Mouse (Mus musculus) embryo, embryonic 10.5 days (tissue): Measurements from ENCODE around the gene Cinp.

ENCODE experiments used
- DNase-seq: peaks from one replicate; pipeline ENCODE4 v3.0.0-alpha.2; 2015; ENCODE audit warnings: low spot score

Gene Cinp

DNA sequence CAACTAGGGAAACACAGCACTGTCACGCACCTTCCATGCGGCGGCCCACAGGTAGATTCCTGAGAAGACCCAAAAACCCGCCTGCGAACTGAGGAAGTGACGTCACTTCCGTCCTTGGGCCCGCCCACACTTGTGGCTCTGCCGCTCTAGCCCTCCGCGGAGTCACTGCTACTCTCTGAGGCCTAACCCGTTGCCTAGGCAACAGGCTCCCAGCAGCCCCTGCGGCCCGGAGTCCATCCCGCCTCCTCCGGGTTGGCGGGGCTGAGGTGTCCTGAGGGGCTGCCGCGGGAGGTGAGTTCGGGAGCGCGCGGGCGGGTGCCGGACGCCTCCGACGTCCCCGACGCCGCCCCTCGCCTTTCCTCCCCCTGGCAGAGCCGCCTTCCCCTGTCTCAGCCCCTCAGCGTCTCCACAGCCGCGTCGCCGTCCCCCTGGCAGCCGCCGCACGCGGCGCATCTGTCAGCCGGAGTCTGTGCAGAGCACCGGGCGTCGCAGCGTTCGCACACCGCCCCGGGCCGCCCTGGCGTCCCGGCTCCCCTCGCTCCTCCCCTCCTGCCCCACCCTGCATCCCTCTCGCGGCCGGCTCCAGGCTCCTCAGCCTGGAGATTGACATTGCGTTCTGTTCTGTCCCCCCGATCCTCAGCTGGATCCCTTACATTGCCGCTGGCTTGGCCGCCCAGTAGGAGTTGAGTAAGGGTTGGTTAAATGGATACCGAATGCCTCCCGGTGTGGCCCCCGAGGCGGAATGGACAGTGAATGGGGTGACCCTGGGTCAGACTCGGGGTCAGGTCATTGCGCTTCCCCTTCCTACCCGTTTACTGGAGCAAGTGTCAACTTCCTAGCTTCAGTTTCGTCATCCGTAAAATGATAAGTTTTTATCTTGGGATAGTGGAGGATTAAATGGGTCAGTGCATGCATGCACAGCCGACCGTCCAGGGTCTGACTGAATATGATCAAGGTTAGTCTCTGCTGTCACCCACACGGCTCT lies at the start of gene Cinp, which contains the start of gene Tecpr2:
Gene Cinp (minus strand): TSS at position 110 of the 985 bp plus-strand sequence.
Gene Tecpr2 (plus strand): TSS at position 229 of the 985 bp plus-strand sequence.
- peak; percentile 100 for DNase-seq

DNA sequence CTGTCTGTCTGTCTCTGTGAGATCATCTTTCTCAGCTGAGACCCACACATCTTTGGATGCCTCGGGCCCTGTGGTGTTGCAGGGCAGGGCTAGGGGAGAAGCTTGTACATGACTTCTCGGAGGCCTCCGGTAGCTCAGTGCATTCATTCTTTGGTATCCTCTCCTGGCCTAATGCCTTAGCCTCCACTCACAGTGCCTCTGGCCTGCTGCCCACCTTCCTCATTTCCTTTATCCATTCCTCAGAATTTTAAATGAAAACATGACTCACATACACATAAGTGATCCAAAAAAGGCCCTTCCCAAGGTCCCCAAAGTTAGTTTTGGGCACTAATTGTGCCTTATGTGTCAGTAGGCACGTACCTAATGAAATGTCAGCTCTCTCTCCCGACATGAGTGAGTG lies 48.6 kb upstream of the Cinp start:
- no peak for DNase-seq

GRCm38 (mm10) chr12:110935983-110936620 lies 47.2 kb upstream of the Cinp start:
- DNase-seq, result peak; percentile 88

- no peak for DNase-seq
Observed at GRCm38 (mm10) chr12:110932820-110933219, 43.9 kb upstream of the Cinp start.

- no peak for DNase-seq
Observed at GRCm38 (mm10) chr12:110921572-110921971, 32.6 kb upstream of the Cinp start.

DNA sequence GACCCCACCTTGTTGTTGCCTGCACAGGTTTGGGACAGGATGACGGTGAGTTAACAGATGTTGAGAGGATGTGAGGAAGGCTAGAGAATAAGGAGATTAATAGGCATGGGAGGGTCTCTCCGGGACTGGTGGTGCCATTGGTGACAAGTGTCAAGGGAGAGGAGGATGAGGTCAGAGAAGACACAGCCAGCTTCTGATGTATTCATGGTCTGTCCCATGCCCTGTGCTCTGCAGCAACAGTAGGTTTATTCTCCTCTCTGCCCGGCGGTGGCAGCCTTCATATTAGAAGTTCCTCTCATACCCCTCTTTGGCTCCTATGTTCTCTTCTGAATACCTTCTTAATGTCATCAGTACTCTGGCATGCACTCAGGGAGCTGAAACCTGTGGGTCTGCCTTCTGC lies 31.3 kb upstream of the Cinp start:
- no peak for DNase-seq

DNA sequence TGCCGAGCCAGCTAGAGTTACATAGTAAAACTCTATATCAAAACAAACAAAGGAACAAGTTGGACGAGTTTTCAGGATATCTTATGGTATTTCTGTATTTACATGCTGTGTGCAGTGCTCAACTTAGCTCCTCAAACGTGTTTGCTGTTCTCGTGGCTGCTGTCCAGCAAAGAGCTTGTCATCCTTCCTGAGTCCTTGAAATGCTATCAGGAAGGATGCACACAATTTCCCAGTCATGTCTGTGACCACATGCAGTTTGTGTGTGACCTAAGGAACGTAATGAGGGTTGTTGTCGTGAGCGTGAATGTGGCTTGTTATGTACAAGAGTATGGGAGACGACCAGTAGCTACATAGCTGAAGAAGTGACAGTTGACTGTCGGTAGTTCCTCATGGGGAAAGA lies 26.8 kb upstream of the Cinp start:
- no peak for DNase-seq

DNA sequence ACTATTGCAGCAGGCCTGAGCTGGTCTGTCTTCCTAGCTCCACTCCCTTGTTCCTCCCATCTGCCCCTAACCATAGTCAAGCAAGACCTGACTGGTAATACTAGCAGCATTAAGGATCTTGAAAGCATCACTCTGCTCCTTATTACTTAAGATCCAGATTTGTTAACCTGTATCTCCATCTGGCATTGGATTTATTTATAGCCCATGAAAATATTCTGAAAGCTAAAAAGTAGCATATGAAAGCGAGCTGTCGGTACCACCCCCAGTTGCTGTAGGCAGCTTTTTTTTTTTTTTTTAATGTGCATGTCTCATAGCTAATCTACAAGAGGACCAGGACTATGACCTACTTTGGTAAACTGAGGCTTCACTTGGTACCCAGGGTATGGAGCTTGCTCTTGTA lies 21.0 kb upstream of the Cinp start:
- no peak for DNase-seq

GRCm38 (mm10) chr12:110907845-110908244 lies 18.9 kb upstream of the Cinp start:
- no peak for DNase-seq

GRCm38 (mm10) chr12:110903536-110903935 lies 14.6 kb upstream of the Cinp start:
- no peak for DNase-seq

- no peak for DNase-seq
Observed at GRCm38 (mm10) chr12:110902106-110902505, 13.2 kb upstream of the Cinp start.

- no peak for DNase-seq
Observed at GRCm38 (mm10) chr12:110891887-110892286, 2.9 kb upstream of the Cinp start.

- peak; percentile 23 for DNase-seq
Observed at GRCm38 (mm10) chr12:110888606-110889005, 339 bp downstream of the Cinp start.

DNA sequence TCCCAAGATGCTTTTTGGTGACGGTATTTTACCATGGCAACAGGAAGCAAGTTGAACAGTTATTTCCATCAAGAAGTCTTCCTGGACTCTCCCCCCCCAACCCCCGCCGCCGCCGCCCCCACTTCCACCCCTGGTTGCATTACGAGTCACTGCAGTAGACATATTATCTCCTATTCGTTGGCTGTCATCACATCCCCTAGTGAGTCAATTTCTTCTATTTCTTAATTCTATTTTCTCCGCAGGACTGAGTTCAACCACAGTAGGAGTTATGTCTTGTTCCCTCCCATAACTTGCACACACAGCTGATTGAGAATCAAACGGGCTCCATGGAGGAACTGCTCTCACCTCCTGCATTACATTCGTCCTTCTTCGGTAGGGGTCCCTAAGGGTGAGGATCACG lies 839 bp downstream of the Cinp start:
- no peak for DNase-seq

- no peak for DNase-seq
Observed at GRCm38 (mm10) chr12:110885251-110885650, 3.7 kb downstream of the Cinp start.

DNA sequence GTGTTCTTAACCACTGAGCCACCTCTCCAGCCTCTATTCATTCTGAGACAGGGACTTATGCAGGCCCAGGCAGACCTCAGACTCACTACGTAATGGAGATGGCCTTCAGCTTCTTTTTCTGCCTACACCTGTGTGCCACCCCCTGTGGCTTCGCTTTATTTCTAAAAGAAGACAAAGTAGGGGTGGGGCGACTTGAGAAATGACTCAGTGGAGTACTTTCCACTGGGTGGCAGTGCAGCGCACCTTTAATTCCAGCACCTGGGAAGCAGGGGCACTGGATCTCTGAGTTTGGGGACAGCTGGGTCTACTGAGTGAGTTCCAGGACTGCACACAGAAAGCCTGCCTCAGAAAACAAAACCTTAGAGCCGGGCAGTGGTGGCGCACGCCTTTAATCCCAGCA lies 6.7 kb downstream of the Cinp start:
- DNase-seq, result no peak

GRCm38 (mm10) chr12:110875351-110875750 lies 13.6 kb downstream of the Cinp start:
- no peak for DNase-seq

- no peak for DNase-seq
Observed at GRCm38 (mm10) chr12:110871247-110871646, 17.7 kb downstream of the Cinp start.

- no peak for DNase-seq
Observed at GRCm38 (mm10) chr12:110870107-110870506, 18.8 kb downstream of the Cinp start.

DNA sequence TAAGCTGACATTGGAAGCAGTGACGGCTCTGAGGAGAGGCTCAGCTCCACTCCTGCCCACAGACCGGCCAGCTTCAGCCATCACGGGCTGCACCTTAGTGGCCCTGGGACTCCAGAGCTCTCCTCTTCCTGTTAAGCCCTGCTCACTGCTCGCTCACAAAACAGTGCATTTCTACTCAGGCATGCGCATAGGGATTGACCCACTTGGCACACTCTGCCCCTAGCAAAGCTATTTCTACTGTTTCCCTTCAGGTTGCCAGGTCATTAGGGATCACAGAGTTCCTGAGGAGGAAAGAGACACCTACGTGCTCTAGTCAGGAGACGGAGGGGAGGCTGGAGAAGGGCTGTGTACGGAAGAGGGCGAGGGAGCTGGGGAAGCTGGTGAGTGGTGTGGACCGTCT lies 23.0 kb downstream of the Cinp start:
- DNase-seq, result no peak

- DNase-seq, result peak; percentile 6
Observed at GRCm38 (mm10) chr12:110865571-110865970, 23.4 kb downstream of the Cinp start.

DNA sequence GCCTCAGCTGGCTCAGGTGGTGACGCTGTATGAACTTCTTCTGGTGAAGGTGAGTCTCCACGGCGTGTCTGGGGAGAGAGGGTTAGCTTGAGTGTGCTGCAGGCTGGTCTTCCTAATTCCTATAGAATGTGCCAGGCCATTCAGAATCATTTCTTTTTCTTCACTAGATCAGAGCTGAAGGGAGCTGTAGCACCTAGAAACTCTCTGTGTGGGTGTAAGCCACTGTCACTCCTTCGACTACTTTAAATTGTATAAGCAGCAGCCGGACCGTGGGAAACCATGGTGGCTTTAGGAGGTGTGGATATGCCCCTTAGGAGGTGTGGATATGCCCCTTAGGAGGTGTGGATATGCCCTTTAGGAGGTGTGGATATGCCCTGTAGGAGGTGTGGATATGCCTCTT lies 24.9 kb downstream of the Cinp start:
- DNase-seq, result no peak

- peak; percentile 16 for DNase-seq
Observed at GRCm38 (mm10) chr12:110861256-110861655, 27.7 kb downstream of the Cinp start.
